Mouse (Mus musculus): ENCODE results near the gene Nxph1. TPM values are rescaled to one million over a fixed set of nuclear protein-coding genes. Genes with fewer than 3 reads are reported as not detected.

Nxph1 gene
- polyA plus RNA-seq, 2 experiments, result not detected

DNA sequence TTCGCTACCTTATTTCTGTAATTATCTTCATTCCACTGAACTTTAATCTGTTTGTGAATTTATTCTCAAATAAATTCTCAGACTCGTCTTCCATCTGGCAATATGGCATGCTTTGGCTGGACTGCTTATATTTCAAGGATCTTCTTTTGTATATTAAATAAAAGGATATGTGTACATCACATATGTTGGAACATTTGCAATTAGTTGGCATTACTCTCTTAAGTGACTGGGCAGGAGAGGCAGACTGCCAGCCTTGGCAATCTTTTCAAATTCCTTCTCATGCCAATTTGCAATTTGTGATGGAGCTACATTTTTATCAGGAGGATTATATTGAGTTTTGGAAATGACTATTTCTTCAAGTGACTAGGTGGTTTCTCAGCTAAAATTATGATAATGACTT, 149.1 kb downstream of the Nxph1 start:
- no peaks in the 10 kb centered on the region for H3K36me3 ChIP-seq (replicated peaks; ENCODE audit: control insufficient read depth, insufficient read depth, low read depth)
- DNase-seq (ENCODE audit: low read depth in 3 of 3, low spot score in 3 of 3) (no peak), ATAC-seq (ENCODE audit: insufficient read depth) (no peak)
- no peak overlapping the region for H3K9ac ChIP-seq (replicated peaks)
- H3K9me3 ChIP-seq (ENCODE audit: control insufficient read depth, low read length), result no peaks in the 10 kb centered on the region
- H3K27me3 ChIP-seq (ENCODE audit: control insufficient read depth, insufficient read depth, low read length), result no peaks in the 10 kb centered on the region
- H3K4me3 ChIP-seq (ENCODE audit: insufficient read depth in 1 of 2, low read depth in 2 of 2, low read length in 2 of 2), result no peak overlapping the region
- no peak overlapping the region for H3K4me2 ChIP-seq (ENCODE audit: low read depth)
- TF ChIP-seq CTCF (IDR thresholded peaks at IDR 0.05; ENCODE audit: low read depth), result no peak
- no peak for TF ChIP-seq EP300 (IDR thresholded peaks at IDR 0.05; ENCODE audit: low read depth)
- no peak overlapping the region for H3K27ac ChIP-seq
- WGBS (ENCODE audit: insufficient replicate concordance), result 53% methylated on average over 2 of the region's 2 CpGs
- no peaks in the 10 kb centered on the region for H3K4me1 ChIP-seq (replicated peaks; ENCODE audit: control insufficient read depth in 2 of 2, insufficient read depth in 2 of 2, low read length in 1 of 2)

- Histone ChIP-seq H3K9ac (replicated peaks) (no peak overlapping the region), H3K36me3 (replicated peaks; ENCODE audit: control insufficient read depth, insufficient read depth, low read depth) (no peaks in the 10 kb centered on the region), H3K27me3 (ENCODE audit: control insufficient read depth, insufficient read depth, low read length) (no peaks in the 10 kb centered on the region), H3K4me3 (ENCODE audit: insufficient read depth in 1 of 2, low read depth in 2 of 2, low read length in 2 of 2) (no peak overlapping the region), H3K27ac (no peak overlapping the region), H3K4me1 (replicated peaks; ENCODE audit: control insufficient read depth in 2 of 2, insufficient read depth in 2 of 2, low read length in 1 of 2) (no peaks in the 10 kb centered on the region), H3K4me2 (ENCODE audit: low read depth) (no peak overlapping the region), H3K9me3 (ENCODE audit: control insufficient read depth, low read length) (no peaks in the 10 kb centered on the region)
- ATAC-seq (ENCODE audit: insufficient read depth) (no peak), DNase-seq (ENCODE audit: low read depth in 3 of 3, low spot score in 3 of 3) (no peak)
- TF ChIP-seq EP300 (IDR thresholded peaks at IDR 0.05; ENCODE audit: low read depth) (no peak), CTCF (IDR thresholded peaks at IDR 0.05; ENCODE audit: low read depth) (no peak)
These were observed 159.1 kb downstream of the Nxph1 start for GRCm38 (mm10) chr6:9107366-9107765.

- Histone ChIP-seq H3K27ac (no peak overlapping the region), H3K36me3 (replicated peaks; ENCODE audit: control insufficient read depth, insufficient read depth, low read depth) (no peaks in the 10 kb centered on the region), H3K4me2 (ENCODE audit: low read depth) (no peak overlapping the region), H3K4me1 (replicated peaks; ENCODE audit: control insufficient read depth in 2 of 2, insufficient read depth in 2 of 2, low read length in 1 of 2) (no peaks in the 10 kb centered on the region), H3K4me3 (ENCODE audit: insufficient read depth in 1 of 2, low read depth in 2 of 2, low read length in 2 of 2) (no peak overlapping the region), H3K27me3 (ENCODE audit: control insufficient read depth, insufficient read depth, low read length) (no peaks in the 10 kb centered on the region), H3K9me3 (ENCODE audit: control insufficient read depth, low read length) (no peaks in the 10 kb centered on the region), H3K9ac (replicated peaks) (no peak overlapping the region)
- WGBS (ENCODE audit: insufficient replicate concordance), result 43% methylated on average over 2 of the region's 2 CpGs
- TF ChIP-seq CTCF (IDR thresholded peaks at IDR 0.05; ENCODE audit: low read depth) (no peak), EP300 (IDR thresholded peaks at IDR 0.05; ENCODE audit: low read depth) (no peak)
- DNase-seq (ENCODE audit: low read depth in 3 of 3, low spot score in 3 of 3), result no peak
- ATAC-seq (ENCODE audit: insufficient read depth), result no peak
These were observed 170.9 kb downstream of the Nxph1 start for GRCm38 (mm10) chr6:9119136-9119535.

GRCm38 (mm10) chr6:9124321-9124914, 176.2 kb downstream of the Nxph1 start:
- 84% methylated on average over 12 of the region's 12 CpGs for WGBS (ENCODE audit: insufficient replicate concordance)
- TF ChIP-seq EP300 (IDR thresholded peaks at IDR 0.05; ENCODE audit: low read depth) (no peak), CTCF (IDR thresholded peaks at IDR 0.05; ENCODE audit: low read depth) (no peak)
- ATAC-seq (ENCODE audit: insufficient read depth) (no peak), DNase-seq (ENCODE audit: low read depth in 3 of 3, low spot score in 3 of 3) (no peak)
- no peak overlapping the region for H3K4me3 ChIP-seq (ENCODE audit: insufficient read depth in 1 of 2, low read depth in 2 of 2, low read length in 2 of 2)
- H3K4me2 ChIP-seq (ENCODE audit: low read depth), result no peak overlapping the region
- no peaks in the 10 kb centered on the region for H3K36me3 ChIP-seq (replicated peaks; ENCODE audit: control insufficient read depth, insufficient read depth, low read depth)
- H3K9ac ChIP-seq (replicated peaks), result no peak overlapping the region
- no peaks in the 10 kb centered on the region for H3K27me3 ChIP-seq (ENCODE audit: control insufficient read depth, insufficient read depth, low read length)
- no peaks in the 10 kb centered on the region for H3K9me3 ChIP-seq (ENCODE audit: control insufficient read depth, low read length)
- no peak overlapping the region for H3K27ac ChIP-seq
- H3K4me1 ChIP-seq (replicated peaks; ENCODE audit: control insufficient read depth in 2 of 2, insufficient read depth in 2 of 2, low read length in 1 of 2), result no peaks in the 10 kb centered on the region

DNA sequence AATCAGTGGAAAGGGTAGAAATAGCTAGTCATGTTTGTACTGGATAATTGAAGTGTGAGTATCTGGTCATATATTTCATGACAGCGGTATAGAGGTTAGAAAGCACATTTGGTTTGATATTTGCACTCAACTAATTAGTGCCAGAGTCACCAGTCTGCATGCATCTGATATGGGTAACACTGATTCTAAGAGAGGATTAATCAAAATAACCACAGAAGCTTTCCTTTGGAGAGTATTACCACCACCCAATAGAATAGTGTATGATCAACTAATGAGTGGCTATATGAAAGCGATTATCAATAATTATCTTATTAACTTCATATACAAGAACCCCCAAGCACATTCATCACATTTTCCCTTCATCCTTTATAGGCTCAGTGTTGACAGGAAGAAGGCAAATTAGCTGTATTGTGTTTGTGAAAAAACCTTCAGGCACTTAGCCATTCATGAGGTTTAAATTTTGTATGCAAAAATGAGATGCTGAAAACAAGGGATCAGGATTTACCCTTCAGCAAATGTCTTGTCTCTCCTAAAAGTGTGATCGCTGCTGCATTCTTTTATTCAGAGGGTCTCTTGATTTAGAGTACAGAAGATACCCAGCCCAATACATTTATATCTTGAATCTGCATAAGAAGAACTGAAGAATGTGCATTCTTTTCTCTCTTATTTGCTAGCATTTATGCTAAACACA, 185.5 kb downstream of the Nxph1 start:
- Histone ChIP-seq H3K27ac (no peak overlapping the region), H3K4me2 (ENCODE audit: low read depth) (no peak overlapping the region), H3K27me3 (ENCODE audit: control insufficient read depth, insufficient read depth, low read length) (no peaks in the 10 kb centered on the region), H3K4me1 (replicated peaks; ENCODE audit: control insufficient read depth in 2 of 2, insufficient read depth in 2 of 2, low read length in 1 of 2) (no peaks in the 10 kb centered on the region), H3K36me3 (replicated peaks; ENCODE audit: control insufficient read depth, insufficient read depth, low read depth) (no peaks in the 10 kb centered on the region), H3K4me3 (ENCODE audit: insufficient read depth in 1 of 2, low read depth in 2 of 2, low read length in 2 of 2) (no peak overlapping the region), H3K9ac (replicated peaks) (no peak overlapping the region), H3K9me3 (ENCODE audit: control insufficient read depth, low read length) (no peaks in the 10 kb centered on the region)
- TF ChIP-seq EP300 (IDR thresholded peaks at IDR 0.05; ENCODE audit: low read depth) (no peak), CTCF (IDR thresholded peaks at IDR 0.05; ENCODE audit: low read depth) (no peak)
- DNase-seq (ENCODE audit: low read depth in 3 of 3, low spot score in 3 of 3), result no peak
- no peak for ATAC-seq (ENCODE audit: insufficient read depth)
- 50% methylated on average over 3 of the region's 3 CpGs for WGBS (ENCODE audit: insufficient replicate concordance)
